Mouse (Mus musculus): Measurements from ENCODE around the gene C9. TPM values are rescaled to one million over a fixed set of nuclear protein-coding genes. Genes with fewer than 3 reads are reported as not detected.

The C9 gene
- polyA plus RNA-seq, 1 experiment from 2014 or later = not detected

DNA sequence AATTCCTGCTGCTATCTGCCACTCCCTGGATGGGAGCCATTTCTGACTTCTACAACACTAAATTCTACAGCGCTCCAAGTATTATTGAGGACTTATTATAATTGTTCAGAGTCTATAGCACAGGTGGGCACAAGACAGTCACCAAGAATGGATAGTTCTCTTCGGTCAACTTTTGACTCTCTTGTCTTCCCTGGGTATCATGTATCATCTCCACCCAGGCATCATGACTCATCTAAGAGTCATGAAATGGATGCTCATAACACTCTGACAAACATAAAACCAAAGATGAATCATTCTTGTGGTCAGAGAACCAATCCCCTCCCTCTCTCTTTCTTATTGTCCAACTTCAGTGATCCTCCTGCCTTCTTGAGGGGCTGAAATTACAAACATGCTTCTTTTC is 47.3 kb downstream of the C9 start:
- Histone ChIP-seq H3K4me1 (no peaks in the 10 kb centered on the region), H3K4me2 (replicated peaks) (no peak overlapping the region), H3K9ac (no peak overlapping the region), H3K27ac (no peak overlapping the region), H3K9me3 (no peaks in the 10 kb centered on the region), H3K27me3 (replicated peaks) (no peaks in the 10 kb centered on the region), H3K36me3 (no peaks in the 10 kb centered on the region), H3K4me3 (no peak overlapping the region)
- no peak for ATAC-seq (ENCODE audit: low FRiP score, low read depth)
- WGBS = 97% methylated on average over 2 of the region's 2 CpGs

GRCm38 (mm10) chr15:6498396-6499070 is 53.4 kb downstream of the C9 start:
- Histone ChIP-seq H3K9me3 (no peaks in the 10 kb centered on the region), H3K9ac (no peak overlapping the region), H3K36me3 (no peaks in the 10 kb centered on the region), H3K27ac (no peak overlapping the region), H3K4me2 (replicated peaks) (no peak overlapping the region), H3K4me1 (no peaks in the 10 kb centered on the region), H3K27me3 (replicated peaks) (no peaks in the 10 kb centered on the region), H3K4me3 (no peak overlapping the region)
- ATAC-seq (ENCODE audit: low FRiP score, low read depth) = no peak
- WGBS = 78% methylated on average over 10 of the region's 10 CpGs

GRCm38 (mm10) chr15:6500787-6501186 is 55.7 kb downstream of the C9 start:
- ATAC-seq (ENCODE audit: low FRiP score, low read depth) = no peak
- H3K27ac ChIP-seq = no peak overlapping the region
- no peak overlapping the region for H3K9ac ChIP-seq
- no peaks in the 10 kb centered on the region for H3K4me1 ChIP-seq
- no peaks in the 10 kb centered on the region for H3K27me3 ChIP-seq (replicated peaks)
- no peaks in the 10 kb centered on the region for H3K36me3 ChIP-seq
- H3K9me3 ChIP-seq = no peaks in the 10 kb centered on the region
- WGBS = 73% methylated on average over 1 of the region's 1 CpGs
- no peak overlapping the region for H3K4me2 ChIP-seq (replicated peaks)
- H3K4me3 ChIP-seq = no peak overlapping the region

DNA sequence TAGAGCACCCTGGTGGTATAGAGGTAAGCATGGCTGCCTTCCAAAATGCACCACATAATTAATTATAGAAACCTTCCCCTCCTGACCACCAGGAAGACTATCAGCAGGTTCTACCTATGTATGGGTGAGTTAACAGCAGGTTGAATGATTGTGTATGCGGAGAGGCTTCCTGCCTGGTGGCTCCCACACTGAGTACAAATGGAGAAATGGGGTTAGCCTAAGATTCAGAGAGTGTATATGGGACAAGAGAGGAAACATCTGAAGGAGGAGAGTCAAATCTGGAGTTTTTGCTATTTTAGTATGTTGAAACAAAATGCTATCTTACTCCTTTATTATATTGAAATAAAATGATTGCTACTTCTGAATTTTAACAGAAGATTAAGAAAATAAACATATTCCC is 72.4 kb downstream of the C9 start:
- Histone ChIP-seq H3K36me3 (no peaks in the 10 kb centered on the region), H3K27me3 (replicated peaks) (no peaks in the 10 kb centered on the region), H3K4me1 (no peaks in the 10 kb centered on the region), H3K27ac (no peak overlapping the region), H3K4me2 (replicated peaks) (no peak overlapping the region), H3K9me3 (no peaks in the 10 kb centered on the region), H3K9ac (no peak overlapping the region), H3K4me3 (no peak overlapping the region)
- 96% methylated on average over 1 of the region's 1 CpGs for WGBS
- no peak for ATAC-seq (ENCODE audit: low FRiP score, low read depth)

- H3K4me1 ChIP-seq = no peaks in the 10 kb centered on the region
- ATAC-seq (ENCODE audit: low FRiP score, low read depth) = no peak
- no peak overlapping the region for H3K4me2 ChIP-seq (replicated peaks)
- no peaks in the 10 kb centered on the region for H3K9me3 ChIP-seq
- WGBS = 88% methylated on average over 19 of the region's 19 CpGs
- H3K4me3 ChIP-seq = no peak overlapping the region
- no peak overlapping the region for H3K9ac ChIP-seq
- H3K27ac ChIP-seq = no peak overlapping the region
- no peaks in the 10 kb centered on the region for H3K27me3 ChIP-seq (replicated peaks)
- H3K36me3 ChIP-seq = no peaks in the 10 kb centered on the region
Observed at GRCm38 (mm10) chr15:6519417-6520255, 74.5 kb downstream of the C9 start.

DNA sequence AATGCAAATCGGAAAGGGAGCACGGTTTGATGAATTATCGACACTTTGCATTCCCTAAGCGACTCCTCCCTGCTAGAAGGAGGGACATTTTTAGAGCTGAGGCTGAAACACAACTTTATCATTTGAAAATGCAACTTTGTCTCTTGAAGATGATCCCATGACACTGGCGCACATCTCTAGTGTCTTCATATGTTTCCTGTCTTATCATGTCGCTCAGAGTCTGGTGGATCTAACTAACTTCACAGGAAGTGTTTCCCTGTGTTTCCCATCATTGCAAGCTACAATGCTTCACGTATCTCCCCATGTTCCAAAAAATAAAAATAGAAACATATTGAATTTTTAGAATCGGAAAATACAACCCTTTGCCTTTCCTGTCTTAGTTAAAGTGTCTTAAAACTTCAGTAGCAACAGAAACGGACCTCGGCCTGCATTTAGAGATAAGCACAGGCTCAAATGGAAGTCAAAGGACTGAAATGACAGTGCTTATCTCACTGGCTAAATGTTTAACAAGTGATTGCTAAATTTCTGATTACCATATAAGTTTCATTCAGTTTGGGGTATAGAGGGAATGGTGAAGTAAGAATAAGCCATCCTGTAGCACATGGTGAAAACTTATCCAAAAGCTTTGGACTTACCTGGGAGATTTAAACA is 75.5 kb downstream of the C9 start:
- H3K36me3 ChIP-seq = no peaks in the 10 kb centered on the region
- no peaks in the 10 kb centered on the region for H3K9me3 ChIP-seq
- no peak overlapping the region for H3K27ac ChIP-seq
- H3K9ac ChIP-seq = no peak overlapping the region
- no peaks in the 10 kb centered on the region for H3K27me3 ChIP-seq (replicated peaks)
- no peaks in the 10 kb centered on the region for H3K4me1 ChIP-seq
- H3K4me3 ChIP-seq = no peak overlapping the region
- no peak overlapping the region for H3K4me2 ChIP-seq (replicated peaks)
- 90% methylated on average over 10 of the region's 10 CpGs for WGBS
- ATAC-seq (ENCODE audit: low FRiP score, low read depth) = no peak

DNA sequence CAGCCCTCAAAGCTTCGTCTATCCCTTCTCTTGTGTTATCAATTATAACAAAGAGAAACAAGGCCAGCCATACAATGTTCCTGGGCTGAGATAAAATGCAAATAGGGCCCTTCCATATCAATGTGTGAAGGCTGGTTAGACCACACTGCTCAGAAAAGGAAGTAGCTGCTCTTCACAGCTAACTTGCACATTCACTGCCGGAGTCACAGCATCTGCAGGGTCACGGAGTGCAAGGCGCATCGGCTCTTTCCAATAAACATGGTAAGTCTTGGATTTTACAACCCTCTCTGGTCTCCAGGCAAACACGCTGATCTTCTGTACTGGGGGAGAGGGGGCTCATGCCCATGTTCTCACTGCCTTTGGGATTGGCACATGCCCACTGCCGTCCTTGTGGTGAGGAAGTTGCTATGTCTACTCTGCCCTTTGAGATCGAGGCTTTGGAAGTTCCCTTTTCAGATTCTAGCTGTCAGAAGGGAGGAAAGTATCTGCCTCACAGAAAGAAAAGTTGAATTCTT is 77.6 kb downstream of the C9 start, which contains the start of gene Fyb:
TSS of gene Fyb (plus strand) at position 201 of the 515 bp plus-strand sequence.
- Histone ChIP-seq H3K27me3 (replicated peaks) (no peaks in the 10 kb centered on the region), H3K4me3 (no peak within 1 kb of the TSS), H3K27ac (no peak within 1 kb of the TSS), H3K36me3 (no peaks in the 10 kb centered on the region), H3K9ac (no peak within 1 kb of the TSS), H3K4me2 (replicated peaks) (no peak within 1 kb of the TSS), H3K9me3 (no peaks in the 10 kb centered on the region), H3K4me1 (no peaks in the 10 kb centered on the region)
- no peak for ATAC-seq (ENCODE audit: low FRiP score, low read depth)
- WGBS = 88% methylated on average over 8 of the region's 8 CpGs

GRCm38 (mm10) chr15:6524801-6525200 is 79.7 kb downstream of the C9 start:
- no peak for ATAC-seq (ENCODE audit: low FRiP score, low read depth)
- Histone ChIP-seq H3K4me3 (no peak overlapping the region), H3K9me3 (no peaks in the 10 kb centered on the region), H3K4me2 (replicated peaks) (no peak overlapping the region), H3K4me1 (no peaks in the 10 kb centered on the region), H3K27me3 (replicated peaks) (no peaks in the 10 kb centered on the region), H3K27ac (no peak overlapping the region), H3K9ac (no peak overlapping the region), H3K36me3 (no peaks in the 10 kb centered on the region)
- 87% methylated on average over 2 of the region's 2 CpGs for WGBS

DNA sequence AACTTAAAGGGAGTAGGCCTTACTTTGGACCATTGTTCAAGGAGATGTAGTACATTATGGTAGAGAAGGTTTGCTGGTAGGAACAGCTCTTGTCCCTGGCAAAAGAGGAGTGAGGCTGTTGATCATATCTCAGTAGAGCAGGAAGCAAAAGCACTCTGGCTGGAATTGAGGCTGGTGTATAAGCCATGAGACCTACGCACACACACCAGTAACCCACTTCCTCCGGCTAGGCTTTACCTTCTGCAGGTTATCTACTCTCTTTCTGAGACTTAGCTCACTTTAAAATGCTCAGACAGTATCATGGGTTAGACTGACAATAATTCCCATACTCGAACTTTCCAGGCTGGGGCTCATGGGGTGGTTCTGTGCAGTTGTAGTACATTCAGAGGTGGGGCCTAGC is 80.3 kb downstream of the C9 start:
- Histone ChIP-seq H3K27me3 (replicated peaks) (no peaks in the 10 kb centered on the region), H3K27ac (no peak overlapping the region), H3K36me3 (no peaks in the 10 kb centered on the region), H3K9me3 (no peaks in the 10 kb centered on the region), H3K4me3 (no peak overlapping the region), H3K4me2 (replicated peaks) (no peak overlapping the region), H3K9ac (no peak overlapping the region), H3K4me1 (no peaks in the 10 kb centered on the region)
- 89% methylated on average over 3 of the region's 3 CpGs for WGBS
- ATAC-seq (ENCODE audit: low FRiP score, low read depth) = no peak

GRCm38 (mm10) chr15:6533858-6534343 is 88.8 kb downstream of the C9 start:
- no peak for ATAC-seq (ENCODE audit: low FRiP score, low read depth)
- no peak overlapping the region for H3K4me2 ChIP-seq (replicated peaks)
- H3K27ac ChIP-seq = no peak overlapping the region
- no peaks in the 10 kb centered on the region for H3K4me1 ChIP-seq
- H3K9ac ChIP-seq = no peak overlapping the region
- no peaks in the 10 kb centered on the region for H3K9me3 ChIP-seq
- H3K27me3 ChIP-seq (replicated peaks) = no peaks in the 10 kb centered on the region
- no peaks in the 10 kb centered on the region for H3K36me3 ChIP-seq
- 92% methylated on average over 3 of the region's 3 CpGs for WGBS
- H3K4me3 ChIP-seq = no peak overlapping the region

GRCm38 (mm10) chr15:6534592-6534991 is 89.5 kb downstream of the C9 start:
- Histone ChIP-seq H3K9me3 (no peaks in the 10 kb centered on the region), H3K36me3 (no peaks in the 10 kb centered on the region), H3K4me2 (replicated peaks) (no peak overlapping the region), H3K27me3 (replicated peaks) (no peaks in the 10 kb centered on the region), H3K4me1 (no peaks in the 10 kb centered on the region), H3K27ac (no peak overlapping the region), H3K9ac (no peak overlapping the region), H3K4me3 (no peak overlapping the region)
- no peak for ATAC-seq (ENCODE audit: low FRiP score, low read depth)
- WGBS = 89% methylated on average over 8 of the region's 8 CpGs

DNA sequence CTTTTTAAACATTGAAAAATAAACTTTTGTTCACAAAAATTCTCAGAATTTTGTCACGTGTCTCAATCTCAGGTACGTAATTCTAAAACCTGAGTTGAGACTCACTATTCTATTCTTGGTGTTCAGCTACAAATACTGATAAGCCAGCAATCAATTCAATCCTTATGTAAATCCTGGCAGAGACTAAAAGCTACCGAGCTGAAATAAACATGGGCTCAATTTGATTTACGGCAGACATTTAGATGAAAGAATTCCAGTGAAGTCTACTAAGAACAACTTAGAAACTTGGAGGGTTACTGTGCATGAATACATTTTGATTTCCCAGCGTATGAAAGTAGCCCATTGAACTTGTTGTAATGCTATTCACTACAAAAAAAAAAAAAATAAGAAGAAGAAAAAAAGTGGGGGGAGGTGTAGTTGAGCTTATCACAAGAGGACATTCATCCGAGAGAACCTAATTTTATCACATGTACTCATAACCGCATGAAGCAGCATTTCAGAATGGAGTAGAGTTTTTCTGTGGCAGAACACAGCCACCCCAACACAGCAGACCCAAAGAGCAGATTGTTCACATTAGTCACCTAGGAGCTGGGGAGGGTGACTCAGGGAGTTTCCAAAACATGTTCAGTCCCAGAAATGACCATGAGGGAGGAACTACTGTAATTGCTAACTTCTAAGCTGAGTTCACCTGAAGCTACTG is 94.7 kb downstream of the C9 start:
- H3K36me3 ChIP-seq = no peaks in the 10 kb centered on the region
- no peak overlapping the region for H3K27ac ChIP-seq
- no peaks in the 10 kb centered on the region for H3K9me3 ChIP-seq
- no peak overlapping the region for H3K4me3 ChIP-seq
- 80% methylated on average over 7 of the region's 7 CpGs for WGBS
- no peaks in the 10 kb centered on the region for H3K27me3 ChIP-seq (replicated peaks)
- ATAC-seq (ENCODE audit: low FRiP score, low read depth) = no peak
- no peak overlapping the region for H3K4me2 ChIP-seq (replicated peaks)
- H3K9ac ChIP-seq = no peak overlapping the region
- H3K4me1 ChIP-seq = no peaks in the 10 kb centered on the region
